Mouse (Mus musculus): Measurements from ENCODE around the gene Hps5. TPM values are rescaled to one million over a fixed set of nuclear protein-coding genes. Genes with fewer than 3 reads are reported as not detected.

Hps5 gene
- total and polyA plus RNA-seq, 2 experiments from 2014 or later = 6.3 to 7.9 TPM

DNA sequence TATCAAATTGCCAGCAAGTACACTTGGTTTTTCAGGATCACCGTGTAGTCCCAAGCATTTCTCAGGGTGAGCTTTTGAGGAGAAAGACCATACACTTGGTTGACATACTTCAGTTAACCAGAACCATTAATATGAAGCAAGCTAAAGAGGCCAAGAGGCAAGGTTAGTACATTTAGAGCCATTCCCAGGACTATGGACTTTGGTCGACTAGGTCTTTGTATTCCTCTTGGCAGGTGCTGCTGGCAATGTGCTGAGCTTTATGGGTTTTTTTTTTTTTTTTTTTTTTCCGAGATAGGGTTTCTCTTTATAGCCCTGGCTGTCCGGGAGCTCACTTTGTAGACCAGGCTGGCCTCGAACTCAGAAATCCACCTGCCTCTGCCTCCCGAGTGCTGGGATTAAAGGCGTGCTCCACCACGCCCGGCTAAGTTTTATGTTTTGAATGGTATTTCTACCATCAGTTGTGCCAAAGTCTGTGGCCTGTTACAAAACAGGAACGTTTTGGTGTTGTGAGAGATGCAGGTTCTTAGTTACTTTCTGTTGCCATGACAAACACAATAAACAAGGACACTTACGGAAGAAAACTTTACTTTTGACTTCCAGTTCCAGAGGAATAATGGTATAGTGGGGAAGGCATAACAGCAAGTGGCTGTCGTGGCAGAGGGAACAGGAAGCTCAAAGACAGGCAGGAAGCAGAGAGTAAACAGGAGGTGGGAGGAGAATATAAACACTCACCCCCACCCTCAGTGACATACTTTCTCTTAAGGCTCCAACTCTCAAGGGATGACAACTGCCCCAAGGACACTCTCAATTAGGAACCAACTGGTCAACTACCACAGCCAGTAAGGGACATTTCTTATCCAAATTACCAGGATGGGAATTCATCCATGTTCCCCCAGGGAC, 57.1 kb downstream of the Hps5 start:
- Histone ChIP-seq H3K4me3 (ENCODE audit: low read depth, low read length) (no peak overlapping the region), H3K36me3 (replicated peaks; ENCODE audit: control insufficient read depth, insufficient read depth, low read length) (no peaks in the 10 kb centered on the region), H3K9me3 (replicated peaks; ENCODE audit: control insufficient read depth, low read length) (no peaks in the 10 kb centered on the region), H3K27ac (ENCODE audit: low read depth) (no peak overlapping the region), H3K4me2 (ENCODE audit: low read depth, low read length) (no peak overlapping the region), H3K27me3 (ENCODE audit: control insufficient read depth, insufficient read depth, low read length) (no peaks in the 10 kb centered on the region), H3K4me1 (ENCODE audit: control insufficient read depth, insufficient read depth) (no peaks in the 10 kb centered on the region), H3K9ac (replicated peaks; ENCODE audit: low read depth, low read length) (no peak overlapping the region)
- no peak for DNase-seq (ENCODE audit: low spot score)
- TF ChIP-seq CTCF (IDR thresholded peaks at IDR 0.05; ENCODE audit: low read depth) (no peak), EP300 (IDR thresholded peaks at IDR 0.05; ENCODE audit: low read depth) (no peak)
- 70% methylated on average over 12 of the region's 12 CpGs for WGBS
- no peak for ATAC-seq (ENCODE audit: insufficient read depth, low read depth)

- Histone ChIP-seq H3K27me3 (ENCODE audit: control insufficient read depth, insufficient read depth, low read length) (no peaks in the 10 kb centered on the region), H3K27ac (ENCODE audit: low read depth) (no peak overlapping the region), H3K4me2 (ENCODE audit: low read depth, low read length) (no peak overlapping the region), H3K4me3 (ENCODE audit: low read depth, low read length) (no peak overlapping the region), H3K4me1 (ENCODE audit: control insufficient read depth, insufficient read depth) (no peaks in the 10 kb centered on the region), H3K36me3 (replicated peaks; ENCODE audit: control insufficient read depth, insufficient read depth, low read length) (no peaks in the 10 kb centered on the region), H3K9ac (replicated peaks; ENCODE audit: low read depth, low read length) (no peak overlapping the region), H3K9me3 (replicated peaks; ENCODE audit: control insufficient read depth, low read length) (no peaks in the 10 kb centered on the region)
- TF ChIP-seq EP300 (IDR thresholded peaks at IDR 0.05; ENCODE audit: low read depth) (no peak), CTCF (IDR thresholded peaks at IDR 0.05; ENCODE audit: low read depth) (no peak)
- DNase-seq (ENCODE audit: low spot score) (no peak), ATAC-seq (ENCODE audit: insufficient read depth, low read depth) (no peak)
- 46% methylated on average over 2 of the region's 2 CpGs for WGBS
Observed at GRCm38 (mm10) chr7:46734983-46735382, 60.9 kb downstream of the Hps5 start.

DNA sequence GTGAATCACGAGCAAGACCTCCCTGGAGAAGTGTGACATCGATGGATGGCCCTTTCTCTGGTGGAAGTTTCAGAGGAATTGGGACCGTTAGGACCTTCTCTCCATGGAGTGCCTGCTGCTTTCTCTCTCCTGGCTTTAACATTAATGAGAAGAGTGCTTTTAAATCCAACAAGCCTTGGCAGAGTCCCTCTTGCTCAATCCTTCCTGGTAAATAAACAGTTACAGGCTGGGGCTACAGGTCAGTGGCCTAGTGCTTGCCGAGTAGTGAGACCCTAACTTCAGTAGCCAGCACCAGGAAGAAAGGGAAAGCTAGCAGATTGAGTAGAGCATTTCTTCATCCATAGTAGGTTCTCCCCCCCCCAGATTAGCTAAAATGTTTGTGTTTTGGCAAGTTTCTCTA, 63.4 kb downstream of the Hps5 start, which contains the start of gene Saa4:
TSS of gene Saa4 (minus strand) at position 146 of the 400 bp plus-strand sequence.
- 79% methylated on average over 4 of the region's 4 CpGs for WGBS
- Histone ChIP-seq H3K27ac (ENCODE audit: low read depth) (no peak within 1 kb of the TSS), H3K4me3 (ENCODE audit: low read depth, low read length) (no peak within 1 kb of the TSS), H3K4me1 (ENCODE audit: control insufficient read depth, insufficient read depth) (no peaks in the 10 kb centered on the region), H3K36me3 (replicated peaks; ENCODE audit: control insufficient read depth, insufficient read depth, low read length) (no peaks in the 10 kb centered on the region), H3K27me3 (ENCODE audit: control insufficient read depth, insufficient read depth, low read length) (no peaks in the 10 kb centered on the region), H3K9ac (replicated peaks; ENCODE audit: low read depth, low read length) (no peak within 1 kb of the TSS), H3K4me2 (ENCODE audit: low read depth, low read length) (no peak within 1 kb of the TSS), H3K9me3 (replicated peaks; ENCODE audit: control insufficient read depth, low read length) (no peaks in the 10 kb centered on the region)
- ATAC-seq (ENCODE audit: insufficient read depth, low read depth) (no peak), DNase-seq (ENCODE audit: low spot score) (no peak)
- TF ChIP-seq EP300 (IDR thresholded peaks at IDR 0.05; ENCODE audit: low read depth) (no peak), CTCF (IDR thresholded peaks at IDR 0.05; ENCODE audit: low read depth) (no peak)

DNA sequence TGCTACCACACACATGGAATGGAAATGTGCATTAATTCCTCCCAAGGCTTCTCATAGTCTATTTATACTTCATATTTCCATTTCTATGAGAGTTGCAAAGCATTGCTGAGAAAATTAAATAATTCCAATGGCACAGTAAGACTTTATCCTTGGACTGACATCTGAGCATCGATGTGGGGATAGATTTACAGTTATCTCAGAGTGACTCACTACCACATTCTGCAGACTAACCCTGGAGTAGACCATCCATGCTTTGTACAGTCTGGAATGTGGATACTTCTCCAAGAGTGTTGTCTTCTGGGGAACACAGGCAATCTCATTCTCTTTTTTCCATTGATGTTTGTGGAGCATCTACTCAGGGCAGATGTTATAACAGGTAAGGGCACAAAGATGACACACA, 68.3 kb downstream of the Hps5 start:
- H3K4me3 ChIP-seq (ENCODE audit: low read depth, low read length) = no peak overlapping the region
- H3K9ac ChIP-seq (replicated peaks; ENCODE audit: low read depth, low read length) = no peak overlapping the region
- no peak overlapping the region for H3K4me2 ChIP-seq (ENCODE audit: low read depth, low read length)
- no peaks in the 10 kb centered on the region for H3K4me1 ChIP-seq (ENCODE audit: control insufficient read depth, insufficient read depth)
- no peak for TF ChIP-seq CTCF (IDR thresholded peaks at IDR 0.05; ENCODE audit: low read depth)
- no peak for TF ChIP-seq EP300 (IDR thresholded peaks at IDR 0.05; ENCODE audit: low read depth)
- DNase-seq (ENCODE audit: low spot score) = no peak
- H3K27me3 ChIP-seq (ENCODE audit: control insufficient read depth, insufficient read depth, low read length) = no peaks in the 10 kb centered on the region
- WGBS = 64% methylated on average over 1 of the region's 1 CpGs
- ATAC-seq (ENCODE audit: insufficient read depth, low read depth) = no peak
- no peak overlapping the region for H3K27ac ChIP-seq (ENCODE audit: low read depth)
- H3K9me3 ChIP-seq (replicated peaks; ENCODE audit: control insufficient read depth, low read length) = no peaks in the 10 kb centered on the region
- no peaks in the 10 kb centered on the region for H3K36me3 ChIP-seq (replicated peaks; ENCODE audit: control insufficient read depth, insufficient read depth, low read length)

GRCm38 (mm10) chr7:46724396-46724795, 71.5 kb downstream of the Hps5 start:
- Histone ChIP-seq H3K4me3 (ENCODE audit: low read depth, low read length) (no peak overlapping the region), H3K9ac (replicated peaks; ENCODE audit: low read depth, low read length) (no peak overlapping the region)
- 67% methylated on average over 5 of the region's 5 CpGs for WGBS

More at GRCm38 (mm10) chr7:46724396-46724795, 71.5 kb downstream of the Hps5 start:
- DNase-seq (ENCODE audit: low spot score) (no peak), ATAC-seq (ENCODE audit: insufficient read depth, low read depth) (no peak)
- TF ChIP-seq EP300 (IDR thresholded peaks at IDR 0.05; ENCODE audit: low read depth) (no peak), CTCF (IDR thresholded peaks at IDR 0.05; ENCODE audit: low read depth) (no peak)
- no peak overlapping the region for H3K27ac ChIP-seq (ENCODE audit: low read depth)
- H3K27me3 ChIP-seq (ENCODE audit: control insufficient read depth, insufficient read depth, low read length) = no peaks in the 10 kb centered on the region
- H3K4me1 ChIP-seq (ENCODE audit: control insufficient read depth, insufficient read depth) = no peaks in the 10 kb centered on the region
- no peaks in the 10 kb centered on the region for H3K9me3 ChIP-seq (replicated peaks; ENCODE audit: control insufficient read depth, low read length)
- no peak overlapping the region for H3K4me2 ChIP-seq (ENCODE audit: low read depth, low read length)
- no peaks in the 10 kb centered on the region for H3K36me3 ChIP-seq (replicated peaks; ENCODE audit: control insufficient read depth, insufficient read depth, low read length)

Data from heart, postnatal 0 days (tissue).